Mouse (Mus musculus) CH12.LX (cell line): ENCODE results near the gene Cldn13.

ENCODE experiments used
- BHLHE40 ChIP-seq: IDR thresholded peaks from 2 replicates; pipeline ENCODE4 v1.6.1; 2011; ENCODE audit warnings: mild to moderate bottlenecking, low read depth, low read length, improper control_type of control experiment
- CHD1 ChIP-seq: IDR thresholded peaks from 2 replicates; pipeline ENCODE4 v1.6.1; 2012; ENCODE audit warnings: low read depth, low read length, improper control_type of control experiment, inconsistent platforms
- CHD2 ChIP-seq: IDR thresholded peaks from 2 replicates; pipeline ENCODE4 v1.6.1; 2011; ENCODE audit warnings: low read length, improper control_type of control experiment
- CTCF ChIP-seq, 2 experiments: IDR thresholded peaks in 1 of 2; conservative IDR thresholded peaks in 1 of 2; 2 replicates each; pipeline ENCODE4 v1.5.1; 2011 to 2012; ENCODE audit warnings: low read depth in 2 of 2, low read length in 2 of 2, improper control_type of control experiment in 1 of 2, inconsistent platforms in 1 of 2, mild to moderate bottlenecking in 1 of 2, moderate library complexity in 1 of 2
- ELF1 ChIP-seq: IDR thresholded peaks from 2 replicates; pipeline ENCODE4 v1.6.1; 2014; ENCODE audit warnings: low read depth, mild to moderate bottlenecking, inconsistent platforms, low read length, improper control_type of control experiment
- EP300 ChIP-seq: IDR thresholded peaks from 2 replicates; pipeline ENCODE4 v1.6.1; 2011; ENCODE audit warnings: low read length, improper control_type of control experiment
- JUND ChIP-seq: conservative IDR thresholded peaks from 2 replicates; pipeline ENCODE4 v1.6.1; 2011; ENCODE audit warnings: low read depth, low read length, improper control_type of control experiment
- MAFK ChIP-seq: IDR thresholded peaks from 2 replicates; pipeline ENCODE4 v1.6.1; 2011; ENCODE audit warnings: low read length, improper control_type of control experiment; ENCODE audit not compliant: insufficient replicate concordance
- NRF1 ChIP-seq: IDR thresholded peaks from 2 replicates; pipeline ENCODE4 v1.6.1; 2014; ENCODE audit warnings: low read depth, mild to moderate bottlenecking, inconsistent platforms, low read length, improper control_type of control experiment, moderate library complexity
- POLR2A ChIP-seq: IDR thresholded peaks from 2 replicates; pipeline ENCODE4 v1.6.1; 2011; ENCODE audit warnings: low read depth, mild to moderate bottlenecking, improper control_type of control experiment, low read length
- SMC3 ChIP-seq: IDR thresholded peaks from 2 replicates; pipeline ENCODE4 v1.6.1; 2011; ENCODE audit warnings: low read depth, low read length, improper control_type of control experiment
- ZC3H11A ChIP-seq: IDR thresholded peaks from 2 replicates; pipeline ENCODE4 v1.6.1; 2012; ENCODE audit warnings: low read depth, mild to moderate bottlenecking, inconsistent platforms, low read length, improper control_type of control experiment
- ZNF384 ChIP-seq: IDR thresholded peaks from 2 replicates; pipeline ENCODE4 v1.6.1; 2012; ENCODE audit warnings: low read depth, low read length, improper control_type of control experiment, inconsistent platforms

GRCm38 (mm10) chr5:134891552-134891951 is 23.8 kb downstream of the Cldn13 start:
- no peak for TF ChIP-seq ZC3H11A
- no peak for TF ChIP-seq NRF1
- no peak for TF ChIP-seq EP300
- no peak for TF ChIP-seq POLR2A
- no peak for TF ChIP-seq BHLHE40
- TF ChIP-seq ELF1, result no peak
- TF ChIP-seq MAFK, result no peak
- TF ChIP-seq JUND, result no peak
- no peak for TF ChIP-seq CHD2
- no peak for TF ChIP-seq CTCF (conservative IDR thresholded peaks at IDR 0.05 in 1 of 2, IDR thresholded peaks at IDR 0.05 in 1 of 2; ENCODE audit: low read depth in 2 of 2, low read length in 2 of 2)
- TF ChIP-seq CHD1, result no peak
- TF ChIP-seq ZNF384, result no peak
- TF ChIP-seq SMC3, result no peak
